Mouse (Mus musculus) forebrain, postnatal 0 days (tissue): ENCODE results near the gene Prepl. TPM values are rescaled to one million over a fixed set of nuclear protein-coding genes. Genes with fewer than 3 reads are reported as not detected.

Experiments
- ATAC-seq: fragments of 200-750 bp; cut with Nextera tagmentation; 2 replicates; pipeline ENCODE4 v1.8.0; 2017; ENCODE audit warnings: mild to moderate bottlenecking, moderate library complexity
- DNase-seq: peaks from one replicate; pipeline ENCODE4 v3.0.0-alpha.2; 2015
- H3K27ac ChIP-seq: fragments of 300-500 bp; sonication (generic); 2 replicates; pipeline ENCODE4 v1.5.1; 2014; ENCODE audit warnings: low read depth, mild to moderate bottlenecking, antibody characterized with exemption, low read length, moderate library complexity, mixed read lengths
- H3K27me3 ChIP-seq: fragments of 300-500 bp; sonication (generic); 2 replicates; pipeline ENCODE4 v1.6.1; 2014; ENCODE audit warnings: mild to moderate bottlenecking, low read length, mixed read lengths; ENCODE audit not compliant: insufficient read depth
- H3K36me3 ChIP-seq: fragments of 300-500 bp; sonication (generic); 2 replicates; pipeline ENCODE4 v1.6.1; 2014; ENCODE audit warnings: mild to moderate bottlenecking, moderate library complexity; ENCODE audit not compliant: insufficient read depth
- H3K4me1 ChIP-seq: fragments of 300-500 bp; sonication (generic); 2 replicates; pipeline ENCODE4 v1.6.1; 2014; ENCODE audit warnings: antibody characterized with exemption; ENCODE audit not compliant: insufficient read depth
- H3K4me2 ChIP-seq: fragments of 300-500 bp; sonication (generic); 2 replicates; pipeline ENCODE4 v1.6.1; 2014; ENCODE audit warnings: low read depth, mild to moderate bottlenecking, moderate library complexity
- H3K4me3 ChIP-seq: fragments of 300-500 bp; sonication (generic); 2 replicates; pipeline ENCODE4 v1.5.1; 2014; ENCODE audit warnings: low read depth, low read length, mixed read lengths
- H3K9ac ChIP-seq: fragments of 300-500 bp; sonication (generic); 2 replicates; pipeline ENCODE4 v1.6.1; 2014; ENCODE audit warnings: mild to moderate bottlenecking
- H3K9me3 ChIP-seq: fragments of 300-500 bp; sonication (generic); 2 replicates; pipeline ENCODE4 v1.6.1; 2016; ENCODE audit warnings: low read length
- CTCF ChIP-seq: sonication (generic); IDR thresholded peaks from 2 replicates; pipeline ENCODE4 v1.5.1; 2016; ENCODE audit warnings: antibody characterized with exemption, control low read depth, low read depth
- WGBS: fragments of 180-500 bp; shearing (Covaris S2); extraction: QIAGEN DNeasy Blood & Tissue Kit; methylation state at CpG from one replicate; pipeline ENCODE4 v1.1.7; 2014; 5-methylcytosine and 5-hydroxymethylcytosine counted together
- polyA plus RNA-seq: library from polyadenylated mRNA; unstranded; fragments of >200 nt; fragmentation: Nextera tagmentation; extraction: Ambion mirVana; gene quantifications from 2 replicates; pipeline ENCODE4 v1.2.1, GENCODE M21; 2015
- total RNA-seq: library from RNA; depleted of rRNA; stranded (reverse); fragments of >200 nt; gene quantifications from 2 replicates; pipeline ENCODE4 v1.2.3, GENCODE M21; 2014; rRNA removed

The Prepl gene
- total RNA-seq (70.4 and 107 TPM in 2 replicates), polyA plus RNA-seq (89.4 and 105 TPM in 2 replicates)

- TF ChIP-seq CTCF, result peak; percentile 32
- Histone ChIP-seq H3K9me3 (no peaks in the 10 kb centered on the region), H3K27me3 (no peaks in the 10 kb centered on the region), H3K4me2 (peak within 1 kb of the TSS; percentile 72), H3K4me1 (peaks cover 9% of the 10 kb centered on the region), H3K27ac (peak within 1 kb of the TSS; percentile 90), H3K4me3 (peak within 1 kb of the TSS; percentile 93), H3K9ac (peak within 1 kb of the TSS; percentile 90), H3K36me3 (no peaks in the 10 kb centered on the region)
- WGBS, result under 1% methylated on average over 63 of the region's 63 CpGs
- DNase-seq (peak; percentile 98), ATAC-seq (peak; percentile 98)
These were observed at the start of gene Prepl, which contains the start of gene Camkmt for GRCm38 (mm10) chr17:85090120-85091099. Gene Prepl (minus strand): TSS chr17:85090241. Gene Camkmt (plus strand): TSS chr17:85090552.

- H3K9me3 ChIP-seq, result no peaks in the 10 kb centered on the region
- no peak for DNase-seq
- no peaks in the 10 kb centered on the region for H3K36me3 ChIP-seq
- H3K27me3 ChIP-seq, result no peaks in the 10 kb centered on the region
- H3K4me3 ChIP-seq, result no peak overlapping the region
- TF ChIP-seq CTCF, result no peak
- no peak overlapping the region for H3K4me2 ChIP-seq
- WGBS, result 92% methylated on average over 1 of the region's 1 CpGs
- H3K27ac ChIP-seq, result no peak overlapping the region
- no peak overlapping the region for H3K9ac ChIP-seq
- no peak for ATAC-seq
- H3K4me1 ChIP-seq, result no peaks in the 10 kb centered on the region
These were observed 48.4 kb upstream of the Prepl start for GRCm38 (mm10) chr17:85138393-85138792.

- no peaks in the 10 kb centered on the region for H3K9me3 ChIP-seq
- H3K27me3 ChIP-seq, result no peaks in the 10 kb centered on the region
- no peak overlapping the region for H3K4me3 ChIP-seq
- no peaks in the 10 kb centered on the region for H3K4me1 ChIP-seq
- DNase-seq (peak; percentile 82), ATAC-seq (0 out of 2 replicates have a peak, but pooled peaks have one; percentile 48)
- peak; percentile 77 for TF ChIP-seq CTCF
- no peak overlapping the region for H3K27ac ChIP-seq
- H3K9ac ChIP-seq, result no peak overlapping the region
- H3K36me3 ChIP-seq, result no peaks in the 10 kb centered on the region
- 25% methylated on average over 4 of the region's 4 CpGs for WGBS
- no peak overlapping the region for H3K4me2 ChIP-seq
These were observed 26.6 kb upstream of the Prepl start for GRCm38 (mm10) chr17:85116643-85117042.

GRCm38 (mm10) chr17:85113441-85113840 lies 23.4 kb upstream of the Prepl start:
- no peaks in the 10 kb centered on the region for H3K27me3 ChIP-seq
- ATAC-seq (no peak), DNase-seq (no peak)
- no peaks in the 10 kb centered on the region for H3K36me3 ChIP-seq
- no peaks in the 10 kb centered on the region for H3K9me3 ChIP-seq
- no peak overlapping the region for H3K4me2 ChIP-seq
- H3K9ac ChIP-seq, result no peak overlapping the region
- H3K4me3 ChIP-seq, result no peak overlapping the region
- 79% methylated on average over 8 of the region's 8 CpGs for WGBS
- no peak overlapping the region for H3K27ac ChIP-seq
- peak; percentile 58 for TF ChIP-seq CTCF
- H3K4me1 ChIP-seq, result no peaks in the 10 kb centered on the region

- Histone ChIP-seq H3K36me3 (no peaks in the 10 kb centered on the region), H3K27ac (no peak overlapping the region), H3K4me1 (no peaks in the 10 kb centered on the region), H3K27me3 (no peaks in the 10 kb centered on the region), H3K4me2 (no peak overlapping the region), H3K9me3 (no peaks in the 10 kb centered on the region), H3K4me3 (no peak overlapping the region), H3K9ac (no peak overlapping the region)
- WGBS, result 100% methylated on average over 1 of the region's 1 CpGs
- no peak for TF ChIP-seq CTCF
- DNase-seq, result no peak
- no peak for ATAC-seq
These were observed 20.6 kb upstream of the Prepl start for GRCm38 (mm10) chr17:85110640-85111039.

- Histone ChIP-seq H3K27me3 (no peaks in the 10 kb centered on the region), H3K4me1 (no peaks in the 10 kb centered on the region), H3K36me3 (peaks cover 9% of the 10 kb centered on the region), H3K4me3 (no peak overlapping the region), H3K27ac (no peak overlapping the region), H3K4me2 (no peak overlapping the region), H3K9ac (no peak overlapping the region), H3K9me3 (no peaks in the 10 kb centered on the region)
- WGBS, result 61% methylated on average over 2 of the region's 2 CpGs
- no peak for ATAC-seq
- no peak for TF ChIP-seq CTCF
- no peak for DNase-seq
These were observed 13.3 kb upstream of the Prepl start for GRCm38 (mm10) chr17:85103310-85103709.

- no peaks in the 10 kb centered on the region for H3K4me1 ChIP-seq
- 81% methylated on average over 7 of the region's 7 CpGs for WGBS
- H3K27me3 ChIP-seq, result no peaks in the 10 kb centered on the region
- H3K9me3 ChIP-seq, result no peaks in the 10 kb centered on the region
- no peak overlapping the region for H3K9ac ChIP-seq
- ATAC-seq, result no peak
- DNase-seq, result no peak
- no peak for TF ChIP-seq CTCF
- H3K4me3 ChIP-seq, result no peak overlapping the region
- H3K36me3 ChIP-seq, result peaks cover 21% of the 10 kb centered on the region
- no peak overlapping the region for H3K4me2 ChIP-seq
- no peak overlapping the region for H3K27ac ChIP-seq
These were observed 11.7 kb upstream of the Prepl start for GRCm38 (mm10) chr17:85101751-85102150.
